Mouse (Mus musculus) ES-E14 (cell line): ENCODE data around the gene Pycard.

ENCODE experiments used
- CHD2 ChIP-seq: IDR thresholded peaks from 2 replicates; pipeline ENCODE4 v1.6.1; 2014; ENCODE audit warnings: mild to moderate bottlenecking, low read depth, low read length, inconsistent platforms
- HCFC1 ChIP-seq: IDR thresholded peaks from 2 replicates; pipeline ENCODE4 v1.6.1; 2012; ENCODE audit warnings: low read length, inconsistent platforms, borderline replicate concordance; ENCODE audit not compliant: insufficient read depth
- MAFK ChIP-seq: IDR thresholded peaks from 2 replicates; pipeline ENCODE4 v1.6.1; 2014; ENCODE audit warnings: mild to moderate bottlenecking, low read depth, low read length, inconsistent platforms; ENCODE audit not compliant: insufficient read depth
- ZC3H11A ChIP-seq: IDR thresholded peaks from 2 replicates; pipeline ENCODE4 v1.6.1; 2012; ENCODE audit warnings: low read depth, mild to moderate bottlenecking, inconsistent platforms, low read length, borderline replicate concordance
- ZNF384 ChIP-seq: IDR thresholded peaks from 2 replicates; pipeline ENCODE4 v1.6.1; 2012; ENCODE audit warnings: low read depth, low read length, inconsistent platforms

GRCm38 (mm10) chr7:127952864-127953581, 40.6 kb downstream of the Pycard start:
- TF ChIP-seq ZNF384 (no peak), HCFC1 (no peak), CHD2 (no peak), MAFK (no peak), ZC3H11A (no peak)
